ENCODE assay signal across 26 mouse cellular contexts in the genomic region with DNA sequence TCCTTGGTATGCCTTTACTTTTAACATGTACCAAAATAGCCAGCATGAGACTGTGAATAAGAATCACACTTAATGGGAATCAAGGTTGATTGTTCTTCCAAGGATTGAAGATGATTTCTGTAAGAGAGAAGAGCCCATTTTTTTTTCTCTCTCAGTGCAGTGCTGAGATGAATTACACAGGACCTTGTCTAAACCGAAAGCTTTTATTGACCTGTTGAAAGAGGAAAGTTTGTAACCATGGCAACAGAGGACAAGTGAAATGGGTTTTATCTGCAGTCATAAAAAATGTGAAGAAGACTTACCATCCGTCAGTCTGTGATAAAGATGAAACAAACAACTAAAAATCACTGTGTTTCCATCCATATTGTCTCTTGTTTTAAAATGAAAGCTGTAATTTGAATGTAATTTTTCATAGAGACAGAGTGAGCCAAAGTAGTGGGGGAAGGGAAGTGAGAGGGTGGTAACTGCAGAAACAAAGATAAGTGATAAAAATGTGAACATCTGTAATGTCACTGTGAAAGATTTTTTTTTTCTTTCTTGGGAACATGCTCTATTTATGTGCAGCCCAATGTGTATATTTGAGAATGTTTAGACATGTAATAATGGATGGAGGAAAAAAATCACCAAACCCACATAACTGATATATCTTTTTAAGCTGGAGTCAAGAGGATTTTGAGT.
DNase-seq lines count a peak whose midpoint lies in the region; ATAC-seq and TF ChIP-seq lines count a peak whose summit lies in the region.
"Had no signal": no experiment of that assay in that cellular context is flagged by ENCODE, and none has a peak within 500 bp of the region (broad histone marks: within the 10 kb centered on the region; RNA-seq: fewer than 3 reads in every experiment).

No protein-coding gene starts in this region.

- no peak overlapping the region for H3K9ac ChIP-seq in hindbrain, embryonic 14.5 days
- no peak overlapping the region for H3K9ac ChIP-seq in hindbrain, embryonic 11.5 days (ENCODE audit: low read depth, low read length)
- H3K9ac ChIP-seq in midbrain, postnatal 0 days (replicated peaks; ENCODE audit: low read length, poor library complexity, severe bottlenecking): no peak overlapping the region
- H3K9ac ChIP-seq: embryonic facial prominence, embryonic 12.5 days; heart, embryonic 12.5 days; intestine, embryonic 15.5 days; limb, embryonic 12.5 days; liver, postnatal 0 days had no signal

- no peaks in the 10 kb centered on the region for H3K9me3 ChIP-seq in hindbrain, embryonic 14.5 days (ENCODE audit: control insufficient read depth, low read length)
- H3K9me3 ChIP-seq in hindbrain, embryonic 11.5 days (ENCODE audit: control insufficient read depth, low read length): no peaks in the 10 kb centered on the region
- H3K9me3 ChIP-seq in midbrain, postnatal 0 days (ENCODE audit: low read length): no peaks in the 10 kb centered on the region
- H3K9me3 ChIP-seq: embryonic facial prominence, embryonic 12.5 days; heart, embryonic 12.5 days; hindbrain, embryonic 10.5 days; intestine, embryonic 15.5 days; limb, embryonic 12.5 days had no signal

- no peak overlapping the region for H3K4me3 ChIP-seq in hindbrain, embryonic 14.5 days (replicated peaks; ENCODE audit: low read length)
- no peak overlapping the region for H3K4me3 ChIP-seq in hindbrain, embryonic 11.5 days (ENCODE audit: low read depth, low read length)
- H3K4me3 ChIP-seq in midbrain, postnatal 0 days (ENCODE audit: low read depth, low read length): no peak overlapping the region
- H3K4me3 ChIP-seq: embryonic facial prominence, embryonic 12.5 days; heart, embryonic 12.5 days; hindbrain, embryonic 10.5 days; intestine, embryonic 15.5 days; limb, embryonic 12.5 days had no signal

- no peak overlapping the region; the same call in 1 of the 2 replicates for H3K27ac ChIP-seq in hindbrain, embryonic 14.5 days
- no peak overlapping the region for H3K27ac ChIP-seq in hindbrain, embryonic 11.5 days (ENCODE audit: low read depth, low read length)
- H3K27ac ChIP-seq in midbrain, postnatal 0 days (ENCODE audit: low read depth, low read length): no peak overlapping the region
- H3K27ac ChIP-seq: embryonic facial prominence, embryonic 12.5 days; hindbrain, embryonic 10.5 days; intestine, embryonic 15.5 days; limb, embryonic 12.5 days; stomach, postnatal 0 days had no signal

- peak; percentile 44 for DNase-seq in hindbrain, embryonic 14.5 days (ENCODE audit: low spot score)
- DNase-seq in hindbrain, embryonic 11.5 days (ENCODE audit: low spot score): no peak
- DNase-seq in brain, adult 2 months (ENCODE audit: low read depth, low spot score): peak; percentile 40
- DNase-seq in embryo, embryonic 9.5 days (ENCODE audit: extremely low spot score): peak; percentile 1
- DNase-seq in midbrain, postnatal 0 days (ENCODE audit: low spot score): peak; percentile 36
- no peak for DNase-seq in lung, postnatal 4 days
- no peak for DNase-seq in right cerebral cortex, postnatal 4 days
- DNase-seq: adrenal gland, postnatal 10 days; cerebellum, adult 8-10 months; cerebellum, postnatal 36 days; gastrocnemius, postnatal 14 days; heart, adult 18-20 months; heart, postnatal 10 days; kidney, adult 8-10 months; kidney, postnatal 14 days; liver, postnatal 0 days had no signal

- H3K4me1 ChIP-seq in hindbrain, embryonic 14.5 days (replicated peaks; ENCODE audit: control insufficient read depth, insufficient read depth, low read length): no peaks in the 10 kb centered on the region
- H3K4me1 ChIP-seq in hindbrain, embryonic 11.5 days (replicated peaks; ENCODE audit: control insufficient read depth, insufficient read depth, low read length): no peaks in the 10 kb centered on the region
- H3K4me1 ChIP-seq in midbrain, postnatal 0 days (ENCODE audit: insufficient read depth, low read length): no peaks in the 10 kb centered on the region
- H3K4me1 ChIP-seq: embryonic facial prominence, embryonic 12.5 days; heart, embryonic 12.5 days; intestine, embryonic 15.5 days; limb, embryonic 12.5 days had no signal

- no peak for ATAC-seq in hindbrain, embryonic 14.5 days (ENCODE audit: low FRiP score)
- ATAC-seq in hindbrain, embryonic 11.5 days (ENCODE audit: low FRiP score): no peak
- no peak for ATAC-seq in midbrain, postnatal 0 days (ENCODE audit: low FRiP score)
- ATAC-seq: CD4-positive, CD25-positive, alpha-beta regulatory T cell, adult 4 months; intestine, embryonic 15.5 days; liver, postnatal 0 days; lung, postnatal 0 days; Patski had no signal

- H3K36me3 ChIP-seq in hindbrain, embryonic 14.5 days (replicated peaks; ENCODE audit: control insufficient read depth, insufficient read depth): no peaks in the 10 kb centered on the region
- no peaks in the 10 kb centered on the region for H3K36me3 ChIP-seq in hindbrain, embryonic 11.5 days (ENCODE audit: control insufficient read depth, insufficient read depth, low read length)
- H3K36me3 ChIP-seq in midbrain, postnatal 0 days (ENCODE audit: insufficient read depth, low read length): no peaks in the 10 kb centered on the region
- H3K36me3 ChIP-seq: embryonic facial prominence, embryonic 12.5 days; heart, embryonic 12.5 days; hindbrain, embryonic 10.5 days; intestine, embryonic 15.5 days; limb, embryonic 12.5 days had no signal

- no peak overlapping the region for H3K4me2 ChIP-seq in hindbrain, embryonic 14.5 days (replicated peaks)
- no peak overlapping the region for H3K4me2 ChIP-seq in hindbrain, embryonic 11.5 days (replicated peaks; ENCODE audit: low read depth, low read length)
- H3K4me2 ChIP-seq in midbrain, postnatal 0 days (ENCODE audit: low read depth, low read length, poor library complexity, severe bottlenecking): no peak overlapping the region
- H3K4me2 ChIP-seq: embryonic facial prominence, embryonic 12.5 days; heart, embryonic 12.5 days; intestine, embryonic 15.5 days; limb, embryonic 12.5 days; liver, embryonic 11.5 days had no signal

- no peaks in the 10 kb centered on the region for H3K27me3 ChIP-seq in hindbrain, embryonic 14.5 days (ENCODE audit: control insufficient read depth, insufficient read depth, low read length)
- H3K27me3 ChIP-seq in hindbrain, embryonic 11.5 days (ENCODE audit: control insufficient read depth, insufficient read depth, low read length): no peaks in the 10 kb centered on the region
- H3K27me3 ChIP-seq in midbrain, postnatal 0 days (ENCODE audit: insufficient read depth, low read length): no peaks in the 10 kb centered on the region
- H3K27me3 ChIP-seq: embryonic facial prominence, embryonic 12.5 days; heart, embryonic 12.5 days; intestine, embryonic 15.5 days; limb, embryonic 12.5 days had no signal

- WGBS in hindbrain, embryonic 14.5 days: 11% methylated on average over 2 of the region's 2 CpGs
- WGBS in hindbrain, embryonic 11.5 days: 29% methylated on average over 2 of the region's 2 CpGs
- WGBS in midbrain, postnatal 0 days: 10% methylated on average over 2 of the region's 2 CpGs

- no peak for TF ChIP-seq CTCF in midbrain, postnatal 0 days (IDR thresholded peaks at IDR 0.05)

Comparison
In these comparisons a context has a peak if more than half of its experiments do, and no peak if none do; other contexts are left out.
1. DNase-seq: peak in hindbrain, embryonic 14.5 days (single experiment), brain, adult 2 months (single experiment), embryo, embryonic 9.5 days (single experiment) and midbrain, postnatal 0 days (single experiment); none in hindbrain, embryonic 11.5 days (single experiment), lung, postnatal 4 days (0 of 2) and right cerebral cortex, postnatal 4 days (single experiment).